ENCODE assay signal across 8 mouse cellular contexts in genomic region chr13:73330844-73331501, GRCm38 (mm10). TPM values are rescaled to one million over a fixed set of nuclear protein-coding genes. Genes with fewer than 3 reads are reported as not detected.
DNase-seq lines count a peak whose midpoint lies in the region; ATAC-seq lines count a peak whose summit lies in the region.

No protein-coding gene starts in this region.

- no peaks in the 10 kb centered on the region for H3K27me3 ChIP-seq in heart, embryonic 13.5 days (replicated peaks)
- H3K27me3 ChIP-seq in liver, embryonic 13.5 days, result no peaks in the 10 kb centered on the region
- no peaks in the 10 kb centered on the region for H3K27me3 ChIP-seq in stomach, embryonic 16.5 days (ENCODE audit: control insufficient read depth, insufficient read depth, low read length)

- no peaks in the 10 kb centered on the region for H3K9me3 ChIP-seq in heart, embryonic 13.5 days
- H3K9me3 ChIP-seq in liver, embryonic 13.5 days (replicated peaks), result no peaks in the 10 kb centered on the region
- no peaks in the 10 kb centered on the region for H3K9me3 ChIP-seq in stomach, embryonic 16.5 days (replicated peaks; ENCODE audit: control insufficient read depth, low read length)

- under 1% methylated on average over 42 of the region's 42 CpGs for WGBS in heart, embryonic 13.5 days
- under 1% methylated on average over 42 of the region's 42 CpGs for WGBS in liver, embryonic 13.5 days (ENCODE audit: insufficient replicate concordance)
- WGBS in stomach, embryonic 16.5 days, result under 1% methylated on average over 42 of the region's 42 CpGs

- H3K4me1 ChIP-seq in heart, embryonic 13.5 days, result peaks cover 57% of the 10 kb centered on the region
- peaks cover 50% of the 10 kb centered on the region for H3K4me1 ChIP-seq in liver, embryonic 13.5 days (replicated peaks)
- H3K4me1 ChIP-seq in stomach, embryonic 16.5 days (ENCODE audit: control insufficient read depth, insufficient read depth, low read length), result peaks cover 20% of the 10 kb centered on the region

- H3K27ac ChIP-seq in heart, embryonic 13.5 days (replicated peaks), result peak overlapping the region; percentile 88
- peak overlapping the region; percentile 70 for H3K27ac ChIP-seq in liver, embryonic 13.5 days
- H3K27ac ChIP-seq in stomach, embryonic 16.5 days (ENCODE audit: low read length), result peak overlapping the region; percentile 40

- ATAC-seq in erythroid progenitor cell, adult 5-6 weeks (replicated peaks; ENCODE audit: low FRiP score, poor library complexity, severe bottlenecking), result peak; percentile 82
- ATAC-seq in heart, embryonic 13.5 days (ENCODE audit: extremely low read depth, insufficient number of reproducible peaks, low FRiP score, low TSS enrichment), result peak; percentile 80
- peak; percentile 86 for ATAC-seq in liver, embryonic 13.5 days (ENCODE audit: low read depth)
- ATAC-seq in stomach, embryonic 16.5 days (ENCODE audit: insufficient read depth, low FRiP score), result peak; percentile 90

- DNase-seq in CD4-positive helper T cell, adult 2 months (ENCODE audit: low read depth, low spot score), result peak; percentile 90
- DNase-seq in brain, embryonic 18.5 days (ENCODE audit: low read depth, low spot score), result peak; percentile 74
- DNase-seq in kidney, postnatal 14 days, result peak; percentile 92
- peak; percentile 82 for DNase-seq in liver, embryonic 13.5 days
- DNase-seq in neural tube, embryonic 10.5 days (ENCODE audit: extremely low spot score, low spot score), result peak; percentile 83

- H3K9ac ChIP-seq in heart, embryonic 13.5 days, result peak overlapping the region; percentile 96
- peak overlapping the region; percentile 89 for H3K9ac ChIP-seq in liver, embryonic 13.5 days
- H3K9ac ChIP-seq in stomach, embryonic 16.5 days (ENCODE audit: low read length), result peak overlapping the region; percentile 96

- H3K4me3 ChIP-seq in heart, embryonic 13.5 days, result peak overlapping the region; percentile 76
- H3K4me3 ChIP-seq in liver, embryonic 13.5 days (replicated peaks), result peak overlapping the region; percentile 86
- H3K4me3 ChIP-seq in stomach, embryonic 16.5 days (replicated peaks; ENCODE audit: low read length), result peak overlapping the region; percentile 93

- peak overlapping the region; percentile 93 for H3K4me2 ChIP-seq in heart, embryonic 13.5 days
- peak overlapping the region; percentile 85 for H3K4me2 ChIP-seq in liver, embryonic 13.5 days
- H3K4me2 ChIP-seq in stomach, embryonic 16.5 days (ENCODE audit: low read depth, low read length), result peak overlapping the region; percentile 96

- H3K36me3 ChIP-seq in heart, embryonic 13.5 days, result peaks cover 15% of the 10 kb centered on the region
- peaks cover 10% of the 10 kb centered on the region; the same call in 1 of the 2 replicates for H3K36me3 ChIP-seq in liver, embryonic 13.5 days
- H3K36me3 ChIP-seq in stomach, embryonic 16.5 days (ENCODE audit: control insufficient read depth, insufficient read depth, low read length), result no peaks in the 10 kb centered on the region

RNA-seq across cellular contexts. Expression of gene Ndufs6, which starts 2.6 kb away (rescaled TPM):
- total RNA-seq in erythroid progenitor cell, adult 5-6 weeks (2015; ENCODE audit: low replicate concordance), result 57.4 and 76.8 TPM in 2 replicates
- total RNA-seq in erythroid progenitor cell, adult 5-6 weeks (2017; ENCODE audit: low replicate concordance), result 37.9 and 55.8 TPM in 2 replicates
- polyA plus RNA-seq in heart, embryonic 13.5 days (2015; fragmentation: Nextera tagmentation; extraction: Ambion mirVana), result 642 and 746 TPM in 2 replicates
- polyA plus RNA-seq in liver, embryonic 13.5 days (2015; fragmentation: Nextera tagmentation; extraction: Ambion mirVana), result 271 and 302 TPM in 2 replicates
- 368 and 371 TPM in 2 replicates for polyA plus RNA-seq in stomach, embryonic 16.5 days (2015; fragmentation: Nextera tagmentation; extraction: Ambion mirVana)

RNA-seq across cellular contexts. Expression of gene Mrpl36, which starts 2.7 kb away (rescaled TPM):
- total RNA-seq in erythroid progenitor cell, adult 5-6 weeks (2015; ENCODE audit: low replicate concordance), result 25.9 and 28.9 TPM in 2 replicates
- total RNA-seq in erythroid progenitor cell, adult 5-6 weeks (2017; ENCODE audit: low replicate concordance), result 4.2 and 7.8 TPM in 2 replicates
- polyA plus RNA-seq in heart, embryonic 13.5 days (2015; fragmentation: Nextera tagmentation; extraction: Ambion mirVana), result 152 and 174 TPM in 2 replicates
- polyA plus RNA-seq in liver, embryonic 13.5 days (2015; fragmentation: Nextera tagmentation; extraction: Ambion mirVana), result 124 and 132 TPM in 2 replicates
- polyA plus RNA-seq in stomach, embryonic 16.5 days (2015; fragmentation: Nextera tagmentation; extraction: Ambion mirVana), result 122 and 125 TPM in 2 replicates

Comparison
In these comparisons a context has a peak if more than half of its experiments do, and no peak if none do; other contexts are left out.
1. Peak in every context shown above with its lines: DNase-seq, ATAC-seq, H3K4me3 ChIP-seq and H3K27ac ChIP-seq.